Mouse (Mus musculus): ENCODE measurements at regions not wholly inside any gene's neighbourhood (a gene's known extent, or its start where the extent isn't known, plus 50 kb on each side); places are given as distances from the start of the nearest gene placed in this dataset.

DNA sequence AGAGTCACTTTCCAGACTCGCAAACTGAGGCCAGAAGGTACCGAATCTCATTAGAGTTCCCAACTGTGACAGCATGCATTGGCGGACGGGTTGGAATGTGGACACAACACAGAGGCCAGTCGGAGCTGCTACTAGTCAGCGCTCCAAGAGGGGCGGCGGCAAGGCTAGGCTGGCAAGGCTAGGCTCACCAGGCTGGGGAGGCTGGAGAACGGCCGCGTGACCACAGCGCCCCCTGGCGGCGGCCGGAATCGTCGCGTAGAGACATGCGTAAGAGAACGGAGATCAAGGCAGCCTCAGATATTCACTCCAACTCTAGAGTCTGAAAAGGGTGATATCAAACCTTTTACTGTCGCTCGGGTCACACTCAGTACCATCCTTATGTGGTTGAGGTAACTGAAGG, 72.8 kb upstream of the Cdh5 start:
- 2% methylated on average over 22 of the region's 22 CpGs for WGBS (ENCODE audit: insufficient replicate concordance)
- Histone ChIP-seq H3K9ac (ENCODE audit: low read depth, low read length) (no peak overlapping the region), H3K27me3 (ENCODE audit: control insufficient read depth, insufficient read depth, low read depth, low read length) (no peaks in the 10 kb centered on the region), H3K4me2 (ENCODE audit: low read depth, low read length) (no peak overlapping the region), H3K4me3 (ENCODE audit: low read depth, low read length) (no peak overlapping the region), H3K27ac (ENCODE audit: low read length) (no peak overlapping the region), H3K4me1 (ENCODE audit: control insufficient read depth, low read depth, low read length) (no peaks in the 10 kb centered on the region), H3K36me3 (ENCODE audit: control insufficient read depth, insufficient read depth) (no peaks in the 10 kb centered on the region), H3K9me3 (replicated peaks; ENCODE audit: control insufficient read depth, low read length) (no peaks in the 10 kb centered on the region; the same call in 1 of the 2 replicates)
- no peak for ATAC-seq (ENCODE audit: low read depth)

DNA sequence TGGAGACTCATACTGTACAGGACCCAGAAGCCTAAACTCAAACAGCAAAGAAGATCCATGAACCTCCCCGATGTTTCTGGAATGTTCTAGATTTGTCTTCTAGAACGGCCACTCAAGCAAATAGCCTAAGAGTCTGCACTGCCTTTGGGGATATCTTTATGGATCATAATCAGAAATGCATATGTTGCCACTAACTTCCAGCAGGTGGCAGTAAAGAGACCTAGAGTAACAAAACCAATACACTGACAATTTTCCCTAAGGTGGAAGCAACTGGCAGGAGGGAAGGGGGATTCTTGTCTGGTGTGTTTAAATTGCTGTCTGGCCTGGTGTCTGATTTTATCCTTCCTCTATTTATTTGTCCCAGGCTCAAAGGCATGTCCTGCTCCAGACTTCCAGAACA, 69.2 kb upstream of the Cdh5 start:
- Histone ChIP-seq H3K4me2 (ENCODE audit: low read depth, low read length) (no peak overlapping the region), H3K9me3 (replicated peaks; ENCODE audit: control insufficient read depth, low read length) (no peaks in the 10 kb centered on the region; the same call in 1 of the 2 replicates), H3K36me3 (ENCODE audit: control insufficient read depth, insufficient read depth) (no peaks in the 10 kb centered on the region), H3K4me1 (ENCODE audit: control insufficient read depth, low read depth, low read length) (no peaks in the 10 kb centered on the region), H3K27ac (ENCODE audit: low read length) (no peak overlapping the region), H3K4me3 (ENCODE audit: low read depth, low read length) (no peak overlapping the region), H3K27me3 (ENCODE audit: control insufficient read depth, insufficient read depth, low read depth, low read length) (no peaks in the 10 kb centered on the region), H3K9ac (ENCODE audit: low read depth, low read length) (no peak overlapping the region)
- ATAC-seq (ENCODE audit: low read depth), result no peak
- WGBS (ENCODE audit: insufficient replicate concordance), result 65% methylated on average over 2 of the region's 2 CpGs

DNA sequence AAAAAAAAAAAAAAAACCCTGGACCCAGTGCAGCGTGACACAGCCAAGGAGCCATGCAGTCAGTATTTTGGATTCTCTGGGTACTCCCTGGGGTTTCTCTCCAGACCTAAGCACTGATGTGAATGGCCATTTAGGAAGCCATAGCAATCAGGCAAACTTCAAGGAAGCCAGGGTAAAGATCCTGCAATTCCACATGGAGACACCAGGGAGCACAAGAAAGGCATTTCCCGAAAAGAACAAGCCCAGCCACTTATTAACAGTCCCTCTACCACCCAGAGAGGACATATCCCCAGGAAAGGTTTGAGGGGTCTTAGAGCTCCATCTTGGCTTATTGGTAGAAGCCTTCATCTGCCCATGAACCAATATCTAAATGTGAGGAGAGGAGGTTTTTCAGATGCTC, 68.3 kb upstream of the Cdh5 start:
- 44% methylated on average over 2 of the region's 2 CpGs for WGBS (ENCODE audit: insufficient replicate concordance)
- no peak overlapping the region for H3K4me3 ChIP-seq (ENCODE audit: low read depth, low read length)
- no peak for ATAC-seq (ENCODE audit: low read depth)

DNA sequence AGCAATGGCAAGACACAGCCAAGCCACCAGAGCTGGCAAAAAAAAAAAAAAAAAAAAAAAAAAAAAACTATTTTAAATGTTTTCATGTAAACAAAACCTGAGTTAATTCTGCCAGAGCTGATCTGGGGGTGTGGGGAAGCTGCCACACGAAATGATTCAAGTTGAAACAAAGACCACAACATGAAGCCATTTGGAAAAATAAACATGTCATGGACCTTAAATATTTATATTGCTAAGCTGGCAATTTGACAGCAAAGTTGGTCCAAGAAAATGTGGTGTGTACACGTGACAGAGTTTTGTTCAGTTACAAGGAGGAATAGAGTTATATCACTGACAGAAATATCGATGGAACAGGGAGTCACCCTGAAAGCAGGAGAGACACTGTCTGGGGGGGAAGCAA, 67.1 kb upstream of the Cdh5 start:
- H3K36me3 ChIP-seq (ENCODE audit: control insufficient read depth, insufficient read depth), result no peaks in the 10 kb centered on the region
- no peaks in the 10 kb centered on the region for H3K27me3 ChIP-seq (ENCODE audit: control insufficient read depth, insufficient read depth, low read depth, low read length)
- H3K4me2 ChIP-seq (ENCODE audit: low read depth, low read length), result no peak overlapping the region
- no peaks in the 10 kb centered on the region; the same call in 1 of the 2 replicates for H3K9me3 ChIP-seq (replicated peaks; ENCODE audit: control insufficient read depth, low read length)
- H3K4me1 ChIP-seq (ENCODE audit: control insufficient read depth, low read depth, low read length), result no peaks in the 10 kb centered on the region
- no peak overlapping the region for H3K9ac ChIP-seq (ENCODE audit: low read depth, low read length)
- no peak overlapping the region for H3K4me3 ChIP-seq (ENCODE audit: low read depth, low read length)
- WGBS (ENCODE audit: insufficient replicate concordance), result 49% methylated on average over 3 of the region's 3 CpGs
- H3K27ac ChIP-seq (ENCODE audit: low read length), result no peak overlapping the region
- ATAC-seq (ENCODE audit: low read depth), result no peak

More for the DNA sequence above, 68.3 kb upstream of the Cdh5 start:
- Histone ChIP-seq H3K27me3 (ENCODE audit: control insufficient read depth, insufficient read depth, low read depth, low read length) (no peaks in the 10 kb centered on the region), H3K4me2 (ENCODE audit: low read depth, low read length) (no peak overlapping the region), H3K36me3 (ENCODE audit: control insufficient read depth, insufficient read depth) (no peaks in the 10 kb centered on the region), H3K27ac (ENCODE audit: low read length) (no peak overlapping the region), H3K9me3 (replicated peaks; ENCODE audit: control insufficient read depth, low read length) (no peaks in the 10 kb centered on the region; the same call in 1 of the 2 replicates), H3K4me1 (ENCODE audit: control insufficient read depth, low read depth, low read length) (no peaks in the 10 kb centered on the region), H3K9ac (ENCODE audit: low read depth, low read length) (no peak overlapping the region)

DNA sequence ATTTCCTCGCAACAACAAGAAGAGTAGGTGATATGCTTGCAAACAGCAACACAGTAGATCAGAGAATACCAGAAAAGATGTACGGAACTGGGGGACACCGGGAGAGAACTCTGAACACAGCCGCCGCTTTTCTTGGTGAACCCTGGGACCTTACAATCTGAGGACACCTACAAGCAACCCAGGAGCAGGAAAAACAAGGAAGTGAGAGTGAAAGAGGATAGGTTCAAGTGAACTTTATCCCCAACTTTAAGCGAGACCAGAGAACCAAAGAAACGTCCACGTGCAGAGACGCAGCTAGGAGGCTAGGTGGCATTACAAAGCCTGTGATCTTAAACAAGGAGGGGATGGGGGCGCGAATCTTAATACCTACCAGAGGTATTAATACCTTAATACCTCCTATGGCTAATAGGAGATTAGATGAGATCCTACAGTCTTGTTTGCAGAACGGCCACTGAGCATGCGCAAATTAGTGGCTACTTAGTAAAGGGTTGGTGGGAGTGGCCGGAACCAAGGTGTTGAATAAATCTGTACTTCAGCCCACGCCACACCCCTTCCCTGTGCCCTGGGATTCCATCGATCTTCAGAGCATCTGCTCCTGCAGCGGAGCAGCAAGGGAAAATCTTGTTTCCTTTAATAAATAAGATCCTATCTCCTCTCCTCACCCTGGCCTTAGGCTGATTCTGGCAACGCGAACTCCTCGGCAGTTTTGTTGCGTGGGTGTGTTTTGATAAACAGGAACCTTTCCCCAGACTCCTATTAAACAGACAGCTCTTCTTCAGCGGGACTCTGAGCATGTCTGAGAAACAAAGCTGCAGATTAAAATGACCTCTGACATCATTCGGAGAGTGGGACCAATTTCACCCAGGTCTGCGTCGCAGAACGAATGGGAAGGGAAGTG, 64.6 kb upstream of the Cdh5 start:
- Histone ChIP-seq H3K9ac (ENCODE audit: low read depth, low read length) (no peak overlapping the region), H3K36me3 (ENCODE audit: control insufficient read depth, insufficient read depth) (no peaks in the 10 kb centered on the region), H3K27ac (ENCODE audit: low read length) (no peak overlapping the region), H3K9me3 (replicated peaks; ENCODE audit: control insufficient read depth, low read length) (no peaks in the 10 kb centered on the region; the same call in 1 of the 2 replicates), H3K4me2 (ENCODE audit: low read depth, low read length) (no peak overlapping the region), H3K27me3 (ENCODE audit: control insufficient read depth, insufficient read depth, low read depth, low read length) (no peaks in the 10 kb centered on the region), H3K4me1 (ENCODE audit: control insufficient read depth, low read depth, low read length) (no peaks in the 10 kb centered on the region), H3K4me3 (ENCODE audit: low read depth, low read length) (no peak overlapping the region)
- WGBS (ENCODE audit: insufficient replicate concordance), result 67% methylated on average over 26 of the region's 26 CpGs
- ATAC-seq (ENCODE audit: low read depth), result no peak

DNA sequence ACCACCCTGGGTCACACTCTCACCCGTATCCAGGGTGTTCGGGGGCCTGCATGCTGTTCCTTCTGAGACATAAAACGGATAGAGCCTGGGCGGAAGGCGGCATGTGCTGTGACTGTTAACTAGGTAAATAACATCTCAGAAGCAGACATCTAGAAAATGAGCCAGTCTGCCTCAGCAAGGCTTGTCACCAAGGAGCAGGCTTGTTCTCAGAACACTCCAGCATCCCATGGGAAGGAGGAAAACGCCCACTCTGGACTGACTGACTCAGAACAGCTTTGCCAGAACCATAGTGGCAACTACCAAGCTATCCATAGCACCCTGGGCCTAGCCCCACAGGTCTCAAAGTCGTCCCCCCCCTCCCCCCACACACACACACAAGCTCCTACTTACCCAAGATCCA, 63.8 kb upstream of the Cdh5 start:
- no peak overlapping the region for H3K4me3 ChIP-seq (ENCODE audit: low read depth, low read length)
- H3K27me3 ChIP-seq (ENCODE audit: control insufficient read depth, insufficient read depth, low read depth, low read length), result no peaks in the 10 kb centered on the region
- no peak overlapping the region for H3K27ac ChIP-seq (ENCODE audit: low read length)
- H3K4me1 ChIP-seq (ENCODE audit: control insufficient read depth, low read depth, low read length), result no peaks in the 10 kb centered on the region
- H3K9me3 ChIP-seq (replicated peaks; ENCODE audit: control insufficient read depth, low read length), result no peaks in the 10 kb centered on the region
- H3K36me3 ChIP-seq (ENCODE audit: control insufficient read depth, insufficient read depth), result no peaks in the 10 kb centered on the region
- no peak overlapping the region for H3K9ac ChIP-seq (ENCODE audit: low read depth, low read length)
- no peak overlapping the region for H3K4me2 ChIP-seq (ENCODE audit: low read depth, low read length)
- ATAC-seq (ENCODE audit: low read depth), result no peak
- 74% methylated on average over 7 of the region's 7 CpGs for WGBS (ENCODE audit: insufficient replicate concordance)

DNA sequence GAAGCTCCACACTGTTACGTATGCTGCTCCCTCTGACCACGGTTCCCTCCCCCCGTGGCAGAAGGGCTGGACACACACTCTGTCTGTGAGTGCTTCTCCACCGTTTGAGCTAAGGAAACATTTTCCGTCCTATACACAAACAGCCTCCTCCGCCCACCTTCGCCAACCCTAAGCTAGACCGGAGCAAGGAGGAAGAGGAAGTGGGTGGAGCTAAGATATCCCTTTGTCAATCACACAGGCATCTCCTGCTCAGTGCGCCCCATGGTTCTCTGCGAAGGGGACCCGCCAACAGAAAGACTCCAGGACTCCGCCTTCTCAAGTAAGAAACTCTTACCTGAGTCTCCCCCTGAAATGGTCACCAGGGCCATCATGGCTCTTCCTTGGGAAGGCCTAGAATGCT, 61.9 kb upstream of the Cdh5 start:
- H3K4me1 ChIP-seq (ENCODE audit: control insufficient read depth, low read depth, low read length), result no peaks in the 10 kb centered on the region
- no peaks in the 10 kb centered on the region for H3K36me3 ChIP-seq (ENCODE audit: control insufficient read depth, insufficient read depth)
- 0 out of 2 replicates have a peak overlapping the region, but pooled peaks have one; percentile 13 for H3K4me2 ChIP-seq (ENCODE audit: low read depth, low read length)
- H3K27ac ChIP-seq (ENCODE audit: low read length), result no peak overlapping the region
- WGBS (ENCODE audit: insufficient replicate concordance), result 23% methylated on average over 12 of the region's 12 CpGs
- H3K9ac ChIP-seq (ENCODE audit: low read depth, low read length), result no peak overlapping the region
- ATAC-seq (ENCODE audit: low read depth), result no peak
- H3K9me3 ChIP-seq (replicated peaks; ENCODE audit: control insufficient read depth, low read length), result no peaks in the 10 kb centered on the region
- H3K27me3 ChIP-seq (ENCODE audit: control insufficient read depth, insufficient read depth, low read depth, low read length), result no peaks in the 10 kb centered on the region
- no peak overlapping the region for H3K4me3 ChIP-seq (ENCODE audit: low read depth, low read length)

DNA sequence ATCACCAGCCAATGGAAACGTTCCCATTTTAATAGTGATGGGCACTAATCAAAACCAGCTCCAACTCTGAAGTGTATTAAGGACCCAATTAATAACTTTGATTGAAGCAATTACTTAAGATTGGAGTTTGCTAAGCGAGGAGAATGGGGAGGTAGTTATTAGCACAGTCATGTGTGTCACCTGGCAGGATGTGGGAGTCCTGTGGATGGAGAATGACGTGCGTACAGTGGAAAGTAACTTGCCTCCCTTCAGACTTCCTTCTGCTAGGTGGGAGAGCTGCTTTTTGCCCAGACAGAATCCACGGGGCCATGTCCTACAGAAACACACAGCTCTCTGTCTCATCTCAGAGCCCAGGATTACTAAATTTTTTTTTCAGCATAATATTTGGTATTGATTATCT, 59.9 kb upstream of the Cdh5 start:
- Histone ChIP-seq H3K9ac (ENCODE audit: low read depth, low read length) (no peak overlapping the region), H3K4me3 (ENCODE audit: low read depth, low read length) (no peak overlapping the region), H3K9me3 (replicated peaks; ENCODE audit: control insufficient read depth, low read length) (no peaks in the 10 kb centered on the region), H3K36me3 (ENCODE audit: control insufficient read depth, insufficient read depth) (no peaks in the 10 kb centered on the region), H3K4me2 (ENCODE audit: low read depth, low read length) (no peak overlapping the region), H3K4me1 (ENCODE audit: control insufficient read depth, low read depth, low read length) (no peaks in the 10 kb centered on the region), H3K27me3 (ENCODE audit: control insufficient read depth, insufficient read depth, low read depth, low read length) (no peaks in the 10 kb centered on the region), H3K27ac (ENCODE audit: low read length) (no peak overlapping the region)
- 58% methylated on average over 5 of the region's 5 CpGs for WGBS (ENCODE audit: insufficient replicate concordance)
- ATAC-seq (ENCODE audit: low read depth), result no peak

DNA sequence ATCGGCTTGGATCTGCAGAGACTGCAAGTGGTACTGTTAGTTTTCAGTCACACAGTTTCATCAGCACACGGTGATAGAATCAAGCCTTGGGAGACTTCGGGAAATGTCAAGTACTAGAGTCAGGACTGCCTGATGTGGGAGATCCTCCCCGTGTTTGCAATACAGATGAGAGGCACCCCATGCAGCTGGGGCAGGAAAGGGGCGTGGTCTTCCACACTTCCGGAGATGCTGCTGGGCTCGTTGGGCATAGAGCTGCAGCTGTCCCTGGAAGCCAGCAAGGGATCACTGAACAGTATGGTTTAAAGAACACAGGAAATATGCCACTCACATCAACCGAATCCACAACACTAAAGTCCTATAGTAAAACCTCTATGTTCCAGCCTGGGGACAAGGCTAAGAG, 59.0 kb upstream of the Cdh5 start:
- Histone ChIP-seq H3K9me3 (replicated peaks; ENCODE audit: control insufficient read depth, low read length) (no peaks in the 10 kb centered on the region), H3K36me3 (ENCODE audit: control insufficient read depth, insufficient read depth) (no peaks in the 10 kb centered on the region), H3K27ac (ENCODE audit: low read length) (no peak overlapping the region), H3K4me1 (ENCODE audit: control insufficient read depth, low read depth, low read length) (no peaks in the 10 kb centered on the region), H3K4me2 (ENCODE audit: low read depth, low read length) (no peak overlapping the region), H3K9ac (ENCODE audit: low read depth, low read length) (no peak overlapping the region), H3K4me3 (ENCODE audit: low read depth, low read length) (no peak overlapping the region), H3K27me3 (ENCODE audit: control insufficient read depth, insufficient read depth, low read depth, low read length) (no peaks in the 10 kb centered on the region)
- WGBS (ENCODE audit: insufficient replicate concordance), result 5% methylated on average over 8 of the region's 8 CpGs
- 0 out of 2 replicates have a peak, but pooled peaks have one; percentile 35 for ATAC-seq (ENCODE audit: low read depth)
